Mouse (Mus musculus): ENCODE results near the gene Gpatch2l.

Gpatch2l gene

DNA sequence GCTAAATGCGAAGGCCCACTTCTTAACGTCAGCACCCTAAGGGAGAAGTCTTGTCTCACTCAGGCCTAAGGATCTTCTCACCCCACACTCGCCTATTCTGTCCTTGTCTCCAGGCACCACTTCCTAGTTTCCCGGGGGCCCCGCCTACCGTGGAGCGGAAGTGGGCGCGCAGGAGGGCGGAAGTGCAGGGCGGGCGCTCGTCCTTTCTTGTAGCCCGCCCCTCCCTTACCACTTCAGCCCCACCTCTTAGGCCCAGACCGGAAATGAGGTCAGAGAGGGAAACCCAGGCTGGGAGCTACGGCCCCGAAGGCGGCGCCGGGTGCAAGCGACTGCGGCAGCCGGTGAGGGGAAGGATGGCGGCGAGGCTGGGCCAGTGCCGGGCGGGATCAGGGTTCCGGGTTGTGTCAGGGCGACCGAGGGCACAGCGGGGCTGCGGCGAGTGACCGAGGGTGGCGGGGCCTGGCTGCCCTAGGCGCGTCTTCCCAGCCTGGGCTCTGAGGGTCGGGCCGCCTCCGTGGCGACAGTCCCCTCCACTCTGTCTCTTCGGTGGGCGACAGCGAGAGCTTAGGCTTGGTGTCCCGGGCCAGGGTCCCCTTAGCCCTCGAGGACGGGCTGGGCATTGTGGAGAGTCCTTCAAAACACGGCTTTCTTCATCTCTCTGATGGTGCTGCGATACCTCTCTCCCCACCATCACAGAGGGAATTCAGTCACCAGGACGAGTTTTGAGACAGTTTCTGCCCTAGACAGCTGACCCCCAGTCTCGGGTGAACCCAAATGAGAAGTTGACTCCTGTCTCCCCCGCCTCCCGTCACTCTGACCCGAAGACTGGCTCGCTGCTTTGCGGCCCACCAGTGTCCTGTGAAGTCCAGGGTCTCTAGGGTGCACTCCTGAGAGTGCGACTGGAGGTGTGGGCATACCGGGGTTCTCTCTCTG lies at the start of gene Gpatch2l:
Gene Gpatch2l, plus strand, starts transcription at position 255 of the 933 bp plus-strand sequence.
- DNase-seq, result peak; percentile 97 to 98

DNA sequence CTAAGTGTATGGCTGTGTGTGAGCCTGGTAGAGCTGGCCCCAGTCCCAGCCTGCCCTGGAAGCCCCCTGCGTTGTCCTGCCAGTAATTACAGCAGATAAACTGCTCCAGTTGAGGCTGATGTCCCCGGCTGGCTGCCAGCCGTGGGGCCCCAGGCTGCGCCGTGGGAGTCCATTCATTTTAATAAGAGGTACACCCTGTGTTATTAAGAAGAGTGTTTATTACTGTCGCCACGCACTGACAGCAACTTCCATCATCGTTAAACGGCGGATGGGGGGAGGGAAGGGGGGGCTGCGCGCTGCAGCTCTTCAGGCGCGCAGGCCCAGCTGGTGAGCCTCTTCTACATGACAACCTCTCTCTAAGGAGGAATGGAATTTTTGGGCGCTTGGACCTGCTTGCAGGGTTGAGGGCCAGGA lies 49.6 kb upstream of the Gpatch2l start:
- DNase-seq, result no peak

DNA sequence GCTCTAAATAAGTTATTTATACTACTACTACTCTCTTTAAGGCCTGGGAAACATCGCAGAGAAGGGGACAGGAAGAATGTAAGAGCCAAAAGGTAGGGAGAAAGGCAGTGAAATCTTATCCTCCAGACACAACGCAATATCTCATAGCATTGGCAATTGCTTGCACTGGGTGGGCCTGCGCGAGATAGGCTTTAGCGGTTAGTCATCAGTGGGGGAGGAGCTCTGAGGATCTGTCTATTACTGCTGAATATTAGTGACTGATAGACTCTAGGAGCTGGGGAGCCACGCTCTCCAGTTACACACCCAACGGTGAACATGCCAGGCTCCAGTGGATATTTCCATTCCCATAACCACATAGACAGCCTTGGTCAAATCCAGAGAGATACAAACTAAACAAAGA lies 44.7 kb upstream of the Gpatch2l start:
- no peak for DNase-seq

DNA sequence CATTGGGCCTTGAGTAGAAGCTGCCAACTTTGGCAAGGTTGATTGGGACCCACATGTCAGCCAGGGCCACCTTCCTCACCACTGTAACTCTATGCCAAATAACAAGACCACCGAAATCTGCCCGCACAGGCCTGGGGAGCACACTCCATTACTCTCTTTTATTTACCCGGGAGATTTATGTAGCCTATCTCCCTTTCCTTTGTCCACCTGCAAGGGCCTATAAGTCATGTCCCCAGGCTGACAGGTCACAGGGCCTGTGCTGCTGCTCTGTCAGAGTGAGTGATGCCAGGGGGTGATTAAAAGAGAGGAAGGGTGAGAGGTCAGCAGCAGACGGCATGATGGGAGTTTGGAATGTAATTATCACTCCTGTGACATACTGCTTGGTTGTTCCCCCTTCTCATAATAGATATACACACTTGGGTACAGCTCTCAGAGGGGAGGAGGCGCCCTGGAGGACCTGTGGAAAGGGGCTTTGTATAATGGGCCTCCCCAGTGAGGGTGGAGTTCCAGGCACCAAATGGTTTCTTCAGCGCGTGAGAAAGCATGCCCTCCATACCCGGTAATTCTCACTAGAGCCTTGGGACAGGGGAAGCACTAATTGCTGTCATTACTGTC lies 38.1 kb upstream of the Gpatch2l start:
- DNase-seq, result no peak

DNA sequence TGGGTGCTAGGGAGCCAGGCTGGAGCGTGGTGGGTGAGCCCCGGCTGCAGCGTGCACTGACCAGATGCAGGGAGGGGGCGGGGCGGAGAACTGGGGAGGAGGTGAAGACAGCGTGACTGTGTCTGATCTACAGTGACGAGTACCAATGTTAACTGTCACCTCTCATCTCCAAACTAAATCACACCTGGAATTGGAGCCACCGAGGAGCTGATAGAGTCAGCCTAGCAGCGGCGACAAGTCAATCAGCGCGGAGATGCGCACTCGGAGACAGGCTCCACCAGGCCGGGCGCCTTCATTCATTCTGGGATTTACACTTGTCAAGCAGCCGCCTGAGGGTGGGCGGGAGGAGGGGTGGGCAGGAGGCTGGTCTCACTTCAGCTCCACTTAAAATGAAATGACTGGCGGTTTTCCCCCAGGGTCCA lies 30.5 kb upstream of the Gpatch2l start:
- DNase-seq, result no peak

DNA sequence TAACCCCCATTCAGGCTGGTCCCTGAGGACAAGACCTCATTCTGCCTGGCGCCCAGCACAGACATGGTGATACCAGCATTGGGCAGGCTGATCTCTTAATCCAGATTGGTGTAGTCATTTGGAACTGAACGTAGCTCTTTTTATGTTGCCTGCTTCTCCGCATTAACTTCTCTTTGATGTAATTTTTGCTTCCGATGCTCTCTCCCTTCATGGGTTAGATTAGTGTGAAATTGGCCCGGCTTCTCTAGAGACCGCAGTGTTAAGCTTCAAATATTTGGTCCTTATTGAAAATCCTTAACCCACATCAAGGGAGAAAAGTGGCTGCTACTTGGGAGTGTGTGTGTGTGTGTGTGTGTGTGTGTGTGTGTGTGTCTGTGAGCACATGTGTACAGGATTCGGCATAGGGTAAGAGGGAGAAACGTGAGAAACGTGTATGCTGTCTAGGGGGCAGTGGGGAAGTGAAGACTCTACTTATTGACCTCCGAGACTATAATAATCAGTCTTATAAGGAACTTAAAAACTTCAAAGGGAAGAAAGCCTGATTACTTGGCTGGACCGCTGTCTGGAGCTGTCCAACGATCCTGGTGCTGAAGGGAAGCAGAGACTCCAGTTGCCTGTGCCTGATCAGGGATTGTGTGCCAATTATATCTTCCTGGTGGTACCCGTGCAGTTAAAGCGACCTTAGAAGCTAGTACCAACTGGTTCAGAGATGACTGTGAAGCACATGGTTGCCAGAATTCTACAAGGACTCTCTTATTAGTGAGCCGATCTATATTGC lies 28.8 kb upstream of the Gpatch2l start:
- peak; percentile 55 to 76 for DNase-seq

DNA sequence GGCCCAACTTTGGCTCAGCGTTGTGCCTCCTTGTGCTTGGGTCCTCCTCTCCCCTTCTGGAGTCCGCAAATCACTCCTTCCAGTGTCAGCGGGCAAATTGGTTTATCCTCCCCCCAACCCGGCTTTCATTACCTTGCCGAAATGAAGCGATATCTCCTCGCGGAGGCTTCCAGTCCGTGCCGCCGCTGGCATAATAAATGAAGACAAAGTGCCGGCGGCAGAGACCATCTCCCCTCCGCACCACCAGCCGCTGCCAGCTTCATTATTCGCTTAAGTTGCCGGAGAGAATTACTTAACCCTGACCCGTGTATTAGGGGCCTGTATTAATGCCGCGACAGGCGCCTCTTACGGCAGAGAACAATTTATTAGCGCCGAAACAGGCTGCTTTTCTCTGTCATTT lies 27.5 kb upstream of the Gpatch2l start:
- DNase-seq, result no peak

DNA sequence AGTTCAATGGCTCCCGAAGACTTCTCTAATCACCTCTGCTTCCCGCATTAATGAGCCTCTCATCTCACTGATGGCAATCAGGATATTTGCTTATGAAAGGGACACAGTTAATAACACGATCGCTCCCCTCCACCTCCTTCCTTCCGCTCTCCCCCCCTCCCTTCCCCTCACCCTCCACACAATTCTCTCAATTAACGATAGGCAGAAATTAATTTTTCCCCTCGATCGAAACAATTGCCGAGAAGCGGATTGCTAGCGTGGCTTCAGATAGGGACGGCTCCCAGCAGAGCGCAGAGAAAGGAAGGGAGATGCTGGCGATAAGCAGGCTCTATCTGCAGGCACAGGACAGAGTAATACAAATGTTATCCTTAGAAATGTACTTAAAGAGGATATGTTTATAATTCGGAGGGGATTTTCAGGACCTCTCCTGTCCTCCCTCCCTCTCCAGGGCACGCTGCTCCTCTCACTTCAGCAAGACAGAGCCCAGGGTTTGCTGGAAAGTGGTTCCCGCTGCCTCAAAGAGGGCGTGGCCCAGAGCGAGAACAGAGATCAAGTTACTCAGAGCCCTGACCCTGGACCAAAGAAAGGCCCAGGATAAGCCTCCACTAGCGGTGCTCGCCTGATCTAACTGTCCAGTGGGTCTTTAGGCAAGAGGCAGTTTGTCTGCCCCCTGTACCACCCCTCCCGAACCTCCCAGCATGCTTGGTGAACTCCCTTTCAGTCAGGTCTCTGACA lies 24.8 kb upstream of the Gpatch2l start:
- DNase-seq, result no peak

DNA sequence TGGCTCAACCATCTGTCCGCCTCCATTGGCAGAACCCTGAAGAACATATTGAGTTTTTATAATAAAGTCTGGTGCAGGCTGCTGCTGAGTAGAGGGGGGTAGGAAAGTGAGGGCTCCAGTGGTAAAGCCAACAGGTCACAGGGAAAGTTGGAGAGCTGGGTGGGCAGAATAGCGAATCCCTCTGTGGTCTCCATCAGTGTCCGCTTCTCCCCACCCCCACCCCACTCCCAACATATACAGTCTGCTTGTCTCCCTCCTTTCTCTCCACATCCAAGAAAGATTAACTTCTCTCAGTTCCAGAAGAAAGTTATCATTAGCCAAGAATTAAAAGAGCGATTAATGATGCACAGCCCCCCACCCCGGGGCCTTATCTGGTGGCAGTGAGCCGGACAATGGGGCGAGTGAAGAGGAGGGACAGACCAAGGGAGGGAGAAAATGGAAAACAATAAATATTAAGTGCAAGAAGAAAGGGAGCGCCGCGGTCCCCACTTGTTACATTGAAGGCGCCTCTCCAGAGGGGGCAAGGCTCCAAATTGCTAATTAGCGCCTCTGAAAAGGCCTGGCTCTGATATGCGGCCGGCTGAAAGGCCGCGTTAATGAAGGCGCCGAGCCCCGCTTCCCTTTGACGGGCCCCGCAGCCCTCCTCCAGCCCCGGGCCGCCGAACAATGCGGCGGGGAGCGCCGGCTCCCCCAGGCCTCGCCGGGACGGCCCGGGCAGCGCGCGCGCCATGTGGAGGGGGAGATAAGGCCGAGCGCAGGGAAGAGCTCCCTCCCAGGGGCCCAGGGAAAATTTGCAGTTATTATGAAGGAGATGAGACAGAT lies 21.2 kb upstream of the Gpatch2l start:
- DNase-seq, result no peak

DNA sequence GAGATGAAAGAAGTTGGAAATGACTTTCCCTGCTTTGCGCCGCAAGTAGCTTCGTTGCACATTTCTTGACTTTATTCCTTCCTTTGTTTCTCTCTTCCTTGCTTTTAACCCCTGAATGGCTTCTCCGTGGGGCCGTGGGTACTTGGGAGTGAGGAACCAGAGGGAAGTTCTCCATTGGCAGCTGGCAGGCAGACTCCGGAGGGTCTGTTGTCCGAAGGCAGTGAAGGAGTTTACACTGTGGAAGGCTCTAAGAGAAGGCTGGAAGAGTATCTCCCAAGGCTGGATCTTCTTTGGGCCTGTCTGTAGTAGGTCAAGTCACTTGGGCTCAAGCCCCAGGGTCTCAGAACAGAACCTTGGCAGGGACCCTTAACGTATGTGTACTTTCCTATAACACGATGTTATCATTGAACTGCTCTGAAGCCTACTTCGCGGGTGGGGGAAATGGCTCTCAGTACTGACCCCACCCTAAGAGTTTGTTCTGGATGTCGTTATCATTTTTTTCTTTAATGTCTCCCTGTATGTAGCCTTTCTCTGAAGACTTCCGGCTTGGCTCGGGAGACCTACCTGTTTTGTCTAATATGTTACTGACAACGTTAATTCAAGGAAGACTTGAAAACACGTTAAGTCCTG lies 20.5 kb upstream of the Gpatch2l start:
- DNase-seq, result no peak

DNA sequence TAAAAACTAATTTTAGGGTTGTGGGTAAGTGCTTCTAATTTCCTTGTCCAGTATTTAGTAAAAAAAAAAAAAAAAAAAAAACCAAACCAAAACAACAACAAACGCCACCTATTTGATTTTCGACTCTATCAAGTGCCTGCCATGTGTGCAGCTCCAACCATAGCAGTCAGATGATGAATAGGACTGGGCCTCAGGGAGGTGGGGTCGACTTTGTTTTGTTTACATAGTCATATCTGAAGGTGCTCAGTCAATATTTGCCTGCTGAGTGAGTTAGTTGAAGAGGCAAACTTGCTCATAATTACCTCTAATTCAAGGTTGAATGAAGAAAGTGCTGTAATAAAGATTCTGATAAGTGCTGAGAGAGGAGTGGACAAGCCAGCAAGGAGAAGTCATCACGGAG lies 7.4 kb upstream of the Gpatch2l start:
- no peak for DNase-seq

DNA sequence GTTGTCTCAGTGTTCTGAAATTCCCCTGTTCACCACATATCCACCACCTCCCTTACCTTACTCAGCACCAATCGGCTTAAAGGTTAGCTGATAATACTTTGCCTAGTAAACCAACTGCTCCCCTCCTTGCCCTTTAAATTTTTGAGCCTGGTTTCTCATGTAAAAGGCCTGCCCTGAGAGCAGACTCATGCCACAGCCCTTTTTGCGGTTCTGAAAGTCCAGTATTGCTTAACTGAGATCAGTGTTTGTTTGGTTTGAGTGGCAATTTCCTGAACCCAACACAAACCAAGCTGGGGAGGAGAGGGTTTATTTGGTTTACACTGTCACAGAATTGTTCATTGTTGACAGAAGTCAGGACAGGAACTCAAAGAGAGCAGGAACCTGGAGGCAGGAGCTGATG lies 2.9 kb upstream of the Gpatch2l start:
- DNase-seq, result no peak

DNA sequence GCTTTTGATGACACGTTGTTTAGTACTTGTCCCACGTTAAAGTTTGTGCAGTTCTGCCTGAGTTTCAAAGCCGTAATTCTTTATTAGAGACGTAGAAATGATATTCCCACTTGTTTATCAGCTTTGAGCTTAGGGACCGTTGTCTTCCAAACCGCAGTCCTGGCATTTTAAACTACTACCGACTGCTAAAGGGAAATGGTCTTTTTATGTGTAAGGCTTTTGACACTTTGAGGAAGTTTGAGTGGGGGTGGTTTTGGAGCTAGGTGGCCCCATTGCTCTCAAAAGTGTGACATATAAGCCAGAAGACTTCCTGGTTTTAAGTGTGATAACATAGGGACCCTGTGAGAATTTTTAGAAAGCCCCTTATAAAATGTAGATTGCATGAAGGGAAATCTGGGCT lies 905 bp downstream of the Gpatch2l start:
- no peak for DNase-seq

DNA sequence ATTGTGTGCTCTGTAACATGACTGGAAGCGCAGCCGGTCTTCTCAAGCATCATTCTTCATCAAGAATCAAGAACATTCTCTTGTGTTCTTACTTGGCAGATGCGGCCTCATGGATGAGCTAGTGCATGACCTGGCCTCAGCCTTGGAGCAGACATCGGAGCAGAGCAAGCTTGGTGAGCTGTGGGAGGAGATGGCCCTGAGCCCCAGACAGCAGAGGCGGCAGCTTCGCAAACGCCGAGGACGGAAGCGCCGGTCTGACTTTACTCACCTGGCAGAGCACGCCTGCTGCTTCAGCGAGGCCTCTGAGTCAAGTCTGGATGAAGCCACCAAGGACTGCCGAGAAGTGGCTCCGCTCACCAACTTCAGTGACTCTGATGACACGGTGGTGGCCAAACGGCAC lies 2.3 kb downstream of the Gpatch2l start:
- no peak for DNase-seq

DNA sequence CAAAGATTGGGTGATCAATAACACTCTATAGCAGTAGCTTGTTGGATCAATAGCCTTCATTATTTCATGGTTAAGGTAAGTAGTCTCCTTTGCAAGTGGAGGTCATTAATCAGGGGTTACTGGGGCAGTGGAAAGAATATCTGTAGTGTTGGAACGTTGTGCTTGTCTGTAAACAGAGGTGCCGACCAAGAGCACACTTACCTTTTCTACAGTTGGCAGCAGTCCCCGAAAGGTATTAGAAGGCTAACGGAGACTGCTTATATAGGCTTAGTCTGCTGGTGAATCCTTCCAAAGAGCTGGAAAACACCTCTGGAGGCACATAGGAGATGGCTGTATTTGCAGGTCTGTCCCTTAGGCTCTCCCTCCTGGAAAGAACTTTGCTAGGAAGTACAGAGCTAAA lies 8.5 kb downstream of the Gpatch2l start:
- DNase-seq, result no peak

DNA sequence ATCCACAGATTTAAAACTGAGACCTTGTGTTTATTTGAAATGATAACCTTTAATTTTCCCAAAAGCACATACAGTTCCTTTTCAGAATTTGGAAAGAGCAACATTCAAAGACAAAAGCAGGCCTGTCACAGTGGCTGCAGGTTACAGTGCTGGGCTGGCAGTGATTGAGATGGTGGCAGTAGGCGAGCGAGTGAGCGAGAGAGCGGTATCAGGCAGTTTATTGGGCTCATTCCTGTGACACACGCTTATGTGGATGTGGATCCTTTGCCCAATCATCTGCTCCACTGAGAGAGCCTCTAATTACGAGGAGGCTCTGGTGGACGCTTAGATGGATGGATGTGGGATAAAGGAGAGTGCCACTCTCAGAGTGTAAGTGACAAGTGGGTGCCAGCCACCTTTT lies 13.3 kb downstream of the Gpatch2l start:
- DNase-seq, result no peak

DNA sequence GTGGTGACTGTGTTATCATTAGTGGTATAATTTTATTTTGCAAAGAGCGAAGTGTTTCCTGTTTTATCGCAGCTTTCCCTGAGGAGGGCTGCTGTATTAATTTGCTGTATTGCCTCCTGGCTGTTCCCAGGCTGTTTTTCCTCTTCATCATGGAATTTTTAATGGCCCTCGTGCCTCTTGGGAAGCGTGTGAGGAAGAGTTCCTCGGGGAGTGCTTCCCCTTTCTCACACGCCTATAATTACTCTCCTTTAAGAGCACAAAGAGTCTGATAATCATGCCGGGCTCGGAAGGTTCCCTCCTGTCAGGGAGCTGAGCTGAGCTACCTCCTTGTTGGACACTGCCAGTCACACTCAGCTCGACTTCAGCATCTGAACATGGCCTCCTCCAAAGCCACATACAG lies 30.0 kb downstream of the Gpatch2l start:
- DNase-seq, result no peak

DNA sequence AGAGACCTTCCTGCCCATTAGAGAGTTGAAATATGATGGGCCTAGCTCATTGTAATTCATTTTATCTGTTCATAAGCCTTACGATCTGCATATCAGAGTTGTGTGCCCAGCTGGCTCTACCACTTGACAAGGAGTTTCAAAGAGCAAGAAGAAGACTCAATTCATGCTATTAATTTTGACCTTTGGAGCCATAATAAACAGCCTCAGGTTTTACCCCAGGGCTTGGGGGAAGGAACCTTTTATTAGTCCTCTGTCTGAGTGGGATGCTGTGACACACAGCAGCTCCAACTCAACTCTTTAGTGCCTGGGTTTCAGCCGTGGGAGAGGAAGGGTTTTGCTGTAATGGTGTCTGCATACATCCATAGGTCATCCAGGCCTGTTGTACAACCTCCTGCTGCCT lies 32.6 kb downstream of the Gpatch2l start:
- DNase-seq, result no peak

DNA sequence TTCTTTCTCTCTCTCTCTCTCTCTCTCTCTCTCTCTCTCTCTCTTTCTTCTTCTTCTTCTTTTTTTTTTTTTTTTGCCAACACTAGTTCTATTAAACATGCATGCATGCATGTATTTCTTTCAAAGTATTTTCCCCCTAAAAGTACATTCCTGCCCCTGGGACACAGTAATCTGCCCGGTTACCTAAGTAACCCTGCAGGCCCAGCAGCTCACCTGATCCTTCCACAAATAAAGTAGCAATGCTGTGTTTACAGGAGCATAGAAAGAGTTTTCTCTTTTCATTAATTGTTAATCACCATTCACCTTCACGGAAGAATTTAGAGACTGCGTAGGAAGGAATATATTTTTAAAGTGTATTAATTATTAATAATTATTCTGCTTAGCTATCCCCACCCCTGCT lies 34.1 kb downstream of the Gpatch2l start:
- peak; percentile 23 to 62 for DNase-seq

DNA sequence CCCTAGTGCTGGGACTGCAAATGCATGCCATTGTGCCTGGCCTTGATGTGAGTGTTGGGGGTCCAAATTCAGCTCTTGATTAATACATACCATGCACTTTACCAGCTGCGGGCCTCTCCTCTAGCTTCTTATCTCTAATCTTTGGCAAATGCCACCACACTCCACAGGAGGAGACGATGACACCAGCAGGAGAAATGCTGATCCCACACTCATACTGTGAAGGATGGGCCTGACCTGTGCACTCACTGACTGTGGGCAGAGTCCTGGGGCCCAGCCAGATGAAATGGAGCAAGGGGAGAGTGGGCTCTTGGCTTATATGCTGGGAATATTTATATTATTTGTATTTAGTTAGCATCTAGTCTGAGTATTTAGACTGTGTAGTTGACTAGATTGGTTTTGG lies 34.8 kb downstream of the Gpatch2l start:
- DNase-seq, result no peak

DNA sequence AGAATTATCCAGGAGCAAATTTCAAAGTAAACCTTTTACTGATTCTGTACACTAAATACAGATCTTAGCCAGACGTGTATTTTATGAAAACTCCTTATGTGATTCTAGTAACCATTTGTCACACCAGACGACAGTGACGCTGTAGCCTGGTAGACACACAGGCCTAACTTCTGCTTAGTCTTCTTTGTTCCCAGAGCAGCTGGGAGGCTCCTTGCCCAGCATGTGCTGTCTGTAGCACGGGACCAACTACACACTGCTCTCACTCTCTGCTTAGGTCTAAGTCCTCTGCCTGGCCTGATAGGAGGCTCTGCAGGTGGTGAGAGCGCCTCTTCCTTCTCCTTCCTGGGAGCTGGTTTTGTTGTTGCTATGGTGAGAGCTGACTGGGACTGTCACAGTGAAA lies 35.2 kb downstream of the Gpatch2l start:
- DNase-seq, result no peak

Data from kidney, postnatal 25 days (tissue).